Mouse (Mus musculus): Measurements from ENCODE around the gene Rnf152.

The Rnf152 gene

DNA sequence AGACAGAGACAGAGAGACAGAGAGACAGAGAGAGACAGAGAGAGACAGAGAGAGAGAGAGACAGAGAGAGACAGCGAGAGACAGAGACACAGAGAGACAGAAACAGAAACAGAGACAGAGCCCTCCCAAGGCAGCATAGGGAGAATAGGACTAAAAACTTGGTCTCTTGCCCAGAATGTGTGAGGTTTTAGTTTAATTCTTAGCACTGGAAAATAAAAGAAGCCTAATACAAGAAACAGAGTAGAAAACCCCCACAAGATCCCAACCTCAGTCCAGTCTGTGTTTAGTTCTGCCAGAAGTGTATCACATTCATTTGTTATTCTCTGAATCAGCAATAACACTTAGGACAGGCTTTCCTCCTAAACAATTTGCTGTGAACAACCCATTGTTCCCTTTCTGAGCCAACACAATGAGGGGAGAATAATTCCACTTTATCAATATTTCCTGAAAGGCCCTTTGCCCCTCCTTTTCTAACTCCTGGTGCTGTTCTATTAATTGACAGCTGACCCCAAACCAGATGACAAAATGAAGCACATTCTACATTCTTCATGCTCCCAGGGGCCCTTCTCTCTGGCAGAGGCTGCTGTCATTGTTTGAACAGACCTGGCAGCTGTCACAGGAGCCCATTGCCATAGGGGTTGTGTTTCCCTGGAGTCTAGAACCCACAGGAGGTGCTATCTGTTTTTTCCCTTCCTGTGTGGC, 44.5 kb downstream of the Rnf152 start:
- no peak for DNase-seq

DNA sequence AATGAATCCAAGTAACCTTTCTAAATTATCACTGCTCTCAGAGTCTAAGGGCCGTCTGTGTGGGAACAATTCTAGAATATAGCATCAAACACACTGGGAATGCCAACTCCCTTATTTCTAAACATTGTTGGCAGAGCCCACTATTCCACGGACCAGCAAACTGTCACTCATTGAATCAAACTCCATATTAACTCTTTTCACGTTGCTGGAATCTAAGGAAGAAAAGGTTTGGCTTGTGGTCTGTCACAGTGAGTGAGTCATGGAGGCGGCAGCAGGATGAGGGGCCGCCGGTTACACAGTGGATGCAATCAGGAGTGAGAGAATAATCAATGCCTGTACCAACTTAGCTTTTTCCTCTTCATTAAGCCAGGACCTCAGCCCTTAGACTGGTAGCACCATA, 54.3 kb downstream of the Rnf152 start:
- no peak for DNase-seq

- DNase-seq: no peak
Observed at GRCm38 (mm10) chr1:105301764-105302163, 54.7 kb downstream of the Rnf152 start.

- DNase-seq: no peak
Observed at GRCm38 (mm10) chr1:105291859-105292258, 64.7 kb downstream of the Rnf152 start.

GRCm38 (mm10) chr1:105287536-105287935, 69.0 kb downstream of the Rnf152 start:
- DNase-seq: no peak

DNA sequence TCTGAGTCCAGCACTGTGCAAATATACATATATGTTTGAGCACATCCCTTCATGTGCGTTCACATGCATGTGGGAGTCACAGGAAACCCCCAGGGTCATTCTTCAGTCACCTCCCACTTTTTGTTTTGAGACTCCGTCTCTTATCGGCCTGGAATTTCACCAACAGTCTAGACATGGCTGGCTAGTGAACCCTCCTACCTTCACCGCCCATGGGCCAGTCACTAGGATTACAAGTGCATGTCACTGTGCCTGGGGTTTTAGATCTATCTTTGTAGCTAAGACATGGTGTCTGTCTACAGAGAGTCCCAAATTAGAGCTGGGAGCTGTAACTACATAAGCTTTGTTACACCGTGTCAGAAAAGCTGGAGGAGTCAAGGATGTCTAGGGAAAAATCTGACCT, 69.6 kb downstream of the Rnf152 start:
- DNase-seq: no peak

- no peak for DNase-seq
Observed at GRCm38 (mm10) chr1:105285001-105285400, 71.5 kb downstream of the Rnf152 start.

DNA sequence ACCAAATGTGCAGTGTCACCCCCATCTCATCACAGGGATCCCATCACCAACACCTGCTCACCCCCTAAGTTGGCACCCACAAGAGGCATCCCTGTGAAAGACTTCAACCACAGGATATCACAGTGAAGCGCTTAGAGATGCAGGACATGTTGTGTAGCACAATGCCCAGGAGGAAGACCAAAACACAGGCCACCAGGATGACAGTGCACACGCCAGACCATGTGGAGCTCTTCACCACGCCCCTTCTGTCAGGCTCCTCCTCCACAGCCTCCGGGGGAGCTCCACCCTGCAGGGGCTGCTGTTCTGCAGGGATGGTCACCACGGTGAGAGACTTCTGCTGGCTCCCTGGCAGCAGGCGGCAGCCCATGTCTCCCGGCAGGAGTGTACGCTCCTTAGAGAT, 72.4 kb downstream of the Rnf152 start:
- DNase-seq: no peak

DNA sequence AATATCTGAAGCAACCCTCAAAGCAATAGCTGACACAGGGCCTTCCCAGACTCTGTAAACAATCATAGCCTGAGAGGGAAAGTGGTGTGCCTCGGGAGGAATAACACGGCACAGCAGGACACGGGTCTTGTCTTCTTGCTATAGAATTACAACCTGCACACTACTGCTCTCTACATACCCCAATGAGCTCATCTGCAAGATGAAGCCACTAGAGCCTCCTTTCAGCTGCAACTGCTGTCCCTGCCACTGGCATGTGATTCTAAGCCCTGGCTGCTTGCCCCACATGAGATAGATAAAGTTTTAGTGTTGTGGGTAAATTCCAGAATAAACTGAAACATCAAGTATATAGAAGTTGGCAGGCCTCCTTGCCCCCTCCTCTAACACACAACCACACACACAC, 75.2 kb downstream of the Rnf152 start:
- DNase-seq: no peak

DNA sequence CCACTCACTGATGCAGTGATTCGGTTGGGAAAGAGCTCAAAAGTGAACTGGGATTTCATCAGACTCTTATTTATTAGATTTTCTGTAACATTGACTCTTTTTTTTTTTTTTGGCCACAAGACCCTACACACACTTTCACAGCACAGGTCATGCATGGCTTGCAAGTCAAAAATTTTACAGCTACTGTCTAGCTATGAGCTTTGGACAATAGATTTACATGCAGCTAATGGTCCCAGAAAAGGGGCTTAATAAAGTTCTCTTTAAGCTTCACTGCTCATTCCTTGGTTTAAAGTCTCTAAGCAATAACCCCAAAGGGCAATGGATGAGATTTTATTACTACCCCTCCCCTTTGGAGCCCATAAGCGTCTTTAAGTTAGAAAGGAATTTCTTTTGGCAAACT, 76.3 kb downstream of the Rnf152 start:
- no peak for DNase-seq

DNA sequence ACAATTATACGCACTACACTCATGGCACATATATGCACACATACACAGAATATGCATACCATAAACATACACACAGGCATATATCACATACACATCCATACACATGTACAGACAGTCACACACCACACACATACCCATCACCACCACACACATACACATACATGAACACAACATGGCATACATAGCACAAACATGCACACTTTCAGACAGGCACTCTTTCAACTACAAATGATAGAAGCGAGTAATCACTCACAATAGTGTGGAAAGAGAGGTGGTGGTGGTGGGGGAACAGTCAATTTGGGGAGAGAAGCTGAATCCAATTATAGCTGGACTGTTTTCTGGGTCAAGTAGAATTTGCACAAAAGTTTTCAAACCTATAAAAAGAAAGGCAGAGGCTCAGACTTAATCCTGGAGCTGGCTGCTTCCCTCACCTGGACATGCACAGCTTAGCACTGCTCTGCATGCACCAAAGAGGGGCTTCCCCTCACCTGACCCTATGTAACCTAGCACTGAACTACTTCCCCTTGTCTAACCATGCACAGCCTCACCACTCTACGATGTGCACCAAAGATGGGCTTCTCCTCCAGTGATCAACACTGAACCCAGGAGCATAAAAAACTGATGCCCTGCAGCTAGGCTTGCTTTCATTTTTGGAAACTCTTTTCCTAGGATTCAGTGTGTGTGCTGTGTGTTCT, 81.9 kb downstream of the Rnf152 start:
- no peak for DNase-seq

GRCm38 (mm10) chr1:105271104-105271503, 85.4 kb downstream of the Rnf152 start:
- no peak for DNase-seq

GRCm38 (mm10) chr1:105263283-105264033, 93.1 kb downstream of the Rnf152 start:
- DNase-seq: no peak

GRCm38 (mm10) chr1:105260200-105260599, 96.3 kb downstream of the Rnf152 start:
- DNase-seq: no peak

DNA sequence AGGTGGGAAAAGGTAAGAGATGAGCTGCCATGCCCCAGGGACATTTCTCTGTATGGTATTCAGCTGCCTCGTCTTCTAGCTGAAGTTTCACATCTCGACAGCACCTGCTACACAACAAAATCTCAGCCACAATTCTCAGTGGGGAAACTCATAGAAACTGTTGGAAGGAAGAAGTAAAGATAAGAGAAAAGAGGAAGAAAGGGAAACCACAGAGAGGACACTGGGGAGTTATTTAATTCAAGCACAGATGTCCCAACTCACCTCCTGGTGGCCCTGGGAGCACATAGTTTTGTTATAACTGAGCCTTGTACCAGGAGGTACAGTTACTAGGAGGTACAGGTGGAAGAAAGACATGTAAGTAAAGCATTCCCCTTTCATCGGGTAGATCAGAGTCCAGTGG, 99.3 kb downstream of the Rnf152 start:
- no peak for DNase-seq

DNA sequence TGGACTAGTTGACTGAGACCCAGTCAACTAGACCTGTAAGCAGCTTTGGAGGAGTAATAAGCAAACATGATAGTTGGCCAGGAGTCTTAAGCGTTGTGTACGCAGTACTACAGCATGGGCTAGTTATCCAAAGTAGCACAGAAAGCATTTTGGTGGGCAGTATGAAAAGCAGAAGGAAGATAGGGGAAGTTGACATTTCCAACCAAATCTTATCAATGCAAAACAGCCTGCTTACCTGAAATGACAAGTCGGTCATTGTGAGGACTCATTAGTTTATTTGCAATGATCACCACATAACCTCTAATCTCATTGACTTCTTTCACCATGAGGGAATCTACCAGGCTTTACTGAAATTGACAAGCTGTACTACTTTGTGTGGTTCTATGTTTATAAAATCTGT, 107.3 kb downstream of the Rnf152 start:
- DNase-seq: no peak

DNA sequence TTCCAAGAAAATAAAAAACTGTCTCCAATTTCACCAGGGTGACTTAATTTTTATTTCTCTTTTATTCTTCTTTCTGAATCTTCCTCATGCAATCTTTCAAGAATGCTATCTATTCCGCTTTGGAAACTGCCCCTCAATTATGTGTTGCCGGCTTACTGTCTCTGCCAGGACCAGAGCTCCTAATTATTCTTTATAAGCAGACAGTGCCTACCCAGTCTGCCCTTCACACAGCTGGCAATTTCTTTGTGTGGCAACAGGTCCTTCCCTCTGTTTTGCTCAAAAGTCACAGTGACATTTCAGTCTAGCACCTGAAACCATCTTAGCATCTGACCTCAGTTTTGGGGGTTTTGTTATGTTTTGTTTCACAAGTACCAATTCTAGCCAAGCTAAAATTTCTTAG, 109.9 kb downstream of the Rnf152 start:
- no peak for DNase-seq

DNA sequence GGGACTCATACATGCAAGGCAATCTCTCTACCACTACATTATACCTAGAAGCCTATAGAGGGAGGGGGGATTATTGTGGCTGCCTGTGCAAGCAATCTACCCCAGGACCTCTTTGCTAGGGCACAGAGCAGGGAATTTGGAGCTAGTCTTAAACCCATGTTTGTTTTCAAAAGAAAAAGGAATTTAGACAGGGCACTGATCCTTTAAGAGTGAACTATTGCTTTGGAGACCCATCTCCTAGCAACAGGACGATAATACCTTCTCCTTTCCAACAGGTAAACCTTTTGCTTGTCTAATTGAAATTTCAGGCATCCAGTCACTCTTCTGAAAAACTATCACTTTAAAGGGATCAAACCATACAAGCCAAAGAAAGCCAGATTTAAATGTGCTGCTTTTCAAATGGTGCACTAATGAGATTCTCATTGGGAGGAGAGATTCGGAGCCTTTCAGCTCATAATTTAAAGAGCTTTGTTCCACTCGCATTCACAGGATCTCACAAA, 110.4 kb downstream of the Rnf152 start:
- DNase-seq: no peak

DNA sequence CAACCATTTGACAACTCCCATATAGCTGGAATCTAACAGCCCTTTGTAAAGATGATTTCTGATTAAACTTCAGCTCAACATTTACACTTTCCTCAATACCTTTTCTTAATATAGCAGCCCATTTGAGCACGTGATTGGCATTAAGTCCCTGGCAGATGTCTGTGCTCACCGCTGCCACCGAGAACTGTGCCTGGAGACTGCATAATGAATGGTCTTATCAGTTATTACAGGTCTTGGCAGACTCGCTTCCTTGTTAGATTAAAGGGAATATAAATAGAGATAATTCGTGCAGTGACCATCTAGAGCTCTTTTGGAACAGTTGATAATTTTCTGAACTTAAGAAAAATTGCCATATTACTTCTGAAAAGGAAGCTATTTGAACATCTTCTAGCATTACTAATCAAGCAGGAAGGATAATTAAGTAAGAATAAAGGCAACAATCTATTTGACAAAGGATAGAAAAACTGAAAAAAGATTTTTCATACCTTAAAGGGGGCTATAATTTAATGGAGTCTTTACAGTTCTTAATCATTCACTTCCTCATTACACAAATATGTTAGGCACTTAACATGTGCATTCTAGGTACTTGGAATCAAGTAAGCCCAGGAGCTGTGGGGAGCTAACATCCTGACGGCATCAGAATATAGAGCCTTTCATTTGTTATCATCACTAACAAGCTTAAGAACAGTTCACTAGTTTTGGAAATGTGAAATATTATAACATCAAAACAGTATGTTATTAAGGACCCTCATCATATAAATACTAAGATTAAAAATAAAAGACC, 113.0 kb downstream of the Rnf152 start:
- no peak for DNase-seq

- DNase-seq: no peak
Observed at GRCm38 (mm10) chr1:105240185-105240584, 116.3 kb downstream of the Rnf152 start.

All from right cerebral cortex, postnatal 25 days (tissue).